Mouse (Mus musculus) stomach, embryonic 16.5 days (tissue): Measurements from ENCODE around the gene Hcrt. TPM values are rescaled to one million over a fixed set of nuclear protein-coding genes. Genes with fewer than 3 reads are reported as not detected.

Experiments
- ATAC-seq: fragments of 200-750 bp; cut with Nextera tagmentation; 2 replicates; pipeline ENCODE4 v1.8.0; 2017; ENCODE audit warnings: moderate number of reproducible peaks, moderate TSS enrichment; ENCODE audit not compliant: insufficient read depth, low FRiP score
- H3K27ac ChIP-seq: fragments of 300-500 bp; sonication (generic); 2 replicates; pipeline ENCODE4 v1.5.1; 2014; ENCODE audit warnings: low read length
- H3K27me3 ChIP-seq: fragments of 300-500 bp; sonication (generic); 2 replicates; pipeline ENCODE4 v1.6.1; 2014; ENCODE audit warnings: low read length, control low read depth, mixed read lengths; ENCODE audit not compliant: control insufficient read depth, insufficient read depth
- H3K36me3 ChIP-seq: fragments of 300-500 bp; sonication (generic); 2 replicates; pipeline ENCODE4 v1.6.1; 2014; ENCODE audit warnings: low read length; ENCODE audit not compliant: control insufficient read depth, insufficient read depth
- H3K4me1 ChIP-seq: fragments of 300-500 bp; sonication (generic); 2 replicates; pipeline ENCODE4 v1.6.1; 2014; ENCODE audit warnings: low read length, control low read depth, mixed read lengths; ENCODE audit not compliant: control insufficient read depth, insufficient read depth
- H3K4me2 ChIP-seq: fragments of 300-500 bp; sonication (generic); 2 replicates; pipeline ENCODE4 v1.6.1; 2014; ENCODE audit warnings: low read depth, low read length, mixed read lengths
- H3K4me3 ChIP-seq: fragments of 300-500 bp; sonication (generic); replicated peaks from 2 replicates; pipeline ENCODE4 v1.5.1; 2014; ENCODE audit warnings: mild to moderate bottlenecking, low read length
- H3K9ac ChIP-seq: fragments of 300-500 bp; sonication (generic); 2 replicates; pipeline ENCODE4 v1.6.1; 2014; ENCODE audit warnings: low read length
- H3K9me3 ChIP-seq: fragments of 300-500 bp; sonication (generic); replicated peaks from 2 replicates; pipeline ENCODE4 v1.6.1; 2016; ENCODE audit warnings: low read length, control low read depth; ENCODE audit not compliant: control insufficient read depth
- WGBS: fragments of 180-500 bp; shearing (Covaris S2); extraction: QIAGEN DNeasy Blood & Tissue Kit; methylation state at CpG from one replicate; pipeline ENCODE4 v1.1.7; 2014; 5-methylcytosine and 5-hydroxymethylcytosine counted together
- polyA plus RNA-seq: library from polyadenylated mRNA; unstranded; fragments of >200 nt; fragmentation: Nextera tagmentation; extraction: Ambion mirVana; gene quantifications from 2 replicates; pipeline ENCODE4 v1.2.1, GENCODE M21; 2015

The Hcrt gene
- polyA plus RNA-seq, 1 experiment from 2014 or later = not detected

GRCm38 (mm10) chr11:100758707-100759610 is 3.8 kb downstream of the Hcrt start:
- H3K27me3 ChIP-seq = peaks cover 34% of the 10 kb centered on the region
- WGBS = 2% methylated on average over 35 of the region's 35 CpGs
- H3K9ac ChIP-seq = no peak overlapping the region
- H3K36me3 ChIP-seq = no peaks in the 10 kb centered on the region
- H3K9me3 ChIP-seq = no peaks in the 10 kb centered on the region
- peaks cover 8% of the 10 kb centered on the region for H3K4me1 ChIP-seq
- no peak overlapping the region for H3K27ac ChIP-seq
- H3K4me3 ChIP-seq = peak overlapping the region; percentile 34
- peak overlapping the region; percentile 52 for H3K4me2 ChIP-seq
- 0 out of 2 replicates have a peak, but pooled peaks have one; percentile 22 for ATAC-seq

GRCm38 (mm10) chr11:100757566-100757965 is 5.2 kb downstream of the Hcrt start:
- ATAC-seq = no peak
- Histone ChIP-seq H3K4me1 (peaks cover 8% of the 10 kb centered on the region), H3K9me3 (no peaks in the 10 kb centered on the region), H3K27me3 (peaks cover 29% of the 10 kb centered on the region), H3K27ac (no peak overlapping the region), H3K9ac (no peak overlapping the region), H3K4me3 (no peak overlapping the region), H3K4me2 (no peak overlapping the region), H3K36me3 (no peaks in the 10 kb centered on the region)
- 82% methylated on average over 12 of the region's 12 CpGs for WGBS

- peaks cover 5% of the 10 kb centered on the region; the same call in 1 of the 2 replicates for H3K4me1 ChIP-seq
- 58% methylated on average over 6 of the region's 6 CpGs for WGBS
- no peaks in the 10 kb centered on the region for H3K36me3 ChIP-seq
- H3K27me3 ChIP-seq = peaks cover 25% of the 10 kb centered on the region
- H3K9ac ChIP-seq = no peak overlapping the region
- no peak overlapping the region for H3K4me2 ChIP-seq
- H3K27ac ChIP-seq = no peak overlapping the region
- H3K9me3 ChIP-seq = no peaks in the 10 kb centered on the region
- no peak for ATAC-seq
- no peak overlapping the region for H3K4me3 ChIP-seq
Measured at GRCm38 (mm10) chr11:100756476-100756875, 6.3 kb downstream of the Hcrt start.

GRCm38 (mm10) chr11:100754693-100755057 is 8.1 kb downstream of the Hcrt start:
- Histone ChIP-seq H3K27me3 (peaks cover 17% of the 10 kb centered on the region), H3K36me3 (no peaks in the 10 kb centered on the region), H3K4me1 (peaks cover 5% of the 10 kb centered on the region; the same call in 1 of the 2 replicates), H3K9ac (no peak overlapping the region), H3K27ac (no peak overlapping the region), H3K9me3 (no peaks in the 10 kb centered on the region), H3K4me2 (no peak overlapping the region), H3K4me3 (no peak overlapping the region)
- 84% methylated on average over 3 of the region's 3 CpGs for WGBS
- ATAC-seq = no peak

- no peak for ATAC-seq
- Histone ChIP-seq H3K36me3 (no peaks in the 10 kb centered on the region), H3K9ac (no peak overlapping the region), H3K27ac (no peak overlapping the region), H3K4me2 (no peak overlapping the region), H3K4me3 (no peak overlapping the region), H3K9me3 (no peaks in the 10 kb centered on the region), H3K27me3 (peaks cover 15% of the 10 kb centered on the region), H3K4me1 (no peaks in the 10 kb centered on the region)
- WGBS = 81% methylated on average over 12 of the region's 12 CpGs
Measured at GRCm38 (mm10) chr11:100754021-100754692, 8.6 kb downstream of the Hcrt start.

GRCm38 (mm10) chr11:100752294-100752693 is 10.4 kb downstream of the Hcrt start:
- Histone ChIP-seq H3K9ac (no peak overlapping the region), H3K9me3 (no peaks in the 10 kb centered on the region), H3K4me3 (no peak overlapping the region), H3K4me2 (no peak overlapping the region), H3K36me3 (no peaks in the 10 kb centered on the region), H3K27me3 (peaks cover 7% of the 10 kb centered on the region), H3K4me1 (no peaks in the 10 kb centered on the region), H3K27ac (no peak overlapping the region)
- 27% methylated on average over 10 of the region's 10 CpGs for WGBS
- no peak for ATAC-seq

GRCm38 (mm10) chr11:100750127-100750526 is 12.6 kb downstream of the Hcrt start:
- Histone ChIP-seq H3K4me3 (no peak overlapping the region), H3K9ac (no peak overlapping the region), H3K27me3 (peaks cover 7% of the 10 kb centered on the region), H3K27ac (no peak overlapping the region), H3K4me1 (no peaks in the 10 kb centered on the region), H3K9me3 (no peaks in the 10 kb centered on the region), H3K4me2 (no peak overlapping the region), H3K36me3 (no peaks in the 10 kb centered on the region)
- 84% methylated on average over 16 of the region's 16 CpGs for WGBS
- ATAC-seq = no peak

GRCm38 (mm10) chr11:100749469-100749868 is 13.3 kb downstream of the Hcrt start:
- Histone ChIP-seq H3K4me1 (no peaks in the 10 kb centered on the region), H3K4me2 (no peak overlapping the region)
- 31% methylated on average over 25 of the region's 25 CpGs for WGBS

GRCm38 (mm10) chr11:100748620-100749019 is 14.1 kb downstream of the Hcrt start:
- H3K9ac ChIP-seq = no peak overlapping the region
- H3K4me3 ChIP-seq = no peak overlapping the region
- H3K4me2 ChIP-seq = no peak overlapping the region
- 63% methylated on average over 4 of the region's 4 CpGs for WGBS
- no peaks in the 10 kb centered on the region for H3K36me3 ChIP-seq
- no peak for ATAC-seq
- H3K9me3 ChIP-seq = no peaks in the 10 kb centered on the region
- no peak overlapping the region for H3K27ac ChIP-seq
- peaks cover 7% of the 10 kb centered on the region for H3K27me3 ChIP-seq
- no peaks in the 10 kb centered on the region for H3K4me1 ChIP-seq

More at GRCm38 (mm10) chr11:100749469-100749868, 13.3 kb downstream of the Hcrt start:
- no peak for ATAC-seq
- Histone ChIP-seq H3K9ac (no peak overlapping the region), H3K9me3 (no peaks in the 10 kb centered on the region), H3K36me3 (no peaks in the 10 kb centered on the region), H3K4me3 (no peak overlapping the region), H3K27ac (no peak overlapping the region), H3K27me3 (peaks cover 7% of the 10 kb centered on the region)
